Mouse (Mus musculus): ENCODE measurements around the gene Clec18a.

DNA sequence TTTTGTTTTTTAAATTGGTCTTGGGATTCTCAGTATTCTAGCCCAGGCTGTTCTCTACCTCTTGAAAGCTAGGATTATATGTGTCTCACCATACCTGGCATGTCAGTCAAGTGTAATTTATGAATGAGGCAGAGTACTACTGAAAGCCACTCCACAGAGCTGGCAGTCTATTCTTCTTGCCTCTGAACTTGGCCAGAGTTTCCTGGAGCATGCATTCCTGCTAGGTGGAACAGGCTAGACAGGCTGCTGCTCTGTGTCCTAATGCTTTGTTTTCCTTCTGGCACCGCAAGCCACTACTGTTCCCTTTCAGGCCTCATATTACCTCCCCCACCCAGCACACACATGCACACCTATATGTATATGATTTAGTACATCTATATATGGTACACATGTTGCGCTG lies 38.5 kb upstream of the Clec18a start:
- no peak for TF ChIP-seq CTCF (IDR thresholded peaks at IDR 0.05; ENCODE audit: low read depth)
- no peak for TF ChIP-seq EP300 (IDR thresholded peaks at IDR 0.05; ENCODE audit: low read depth)
